In genomic region chr2:152951850-152952720, GRCm38 (mm10) we compare ENCODE assay signal across 8 mouse cellular contexts. TPM values are rescaled to one million over a fixed set of nuclear protein-coding genes. Genes with fewer than 3 reads are reported as not detected.
DNase-seq lines count a peak whose midpoint lies in the region; ATAC-seq and TF ChIP-seq lines count a peak whose summit lies in the region.

No protein-coding gene starts in this region.

- no peak for TF ChIP-seq CTCF in kidney, adult 2 months (conservative IDR thresholded peaks at IDR 0.05; ENCODE audit: insufficient read depth, insufficient read length, low read depth, low read length)

- peak overlapping the region; percentile 65 for H3K9ac ChIP-seq in hindbrain, embryonic 12.5 days
- peak overlapping the region; percentile 90 for H3K9ac ChIP-seq in midbrain, embryonic 16.5 days (ENCODE audit: low read depth, low read length)

- no peaks in the 10 kb centered on the region for H3K36me3 ChIP-seq in kidney, adult 2 months (ENCODE audit: control insufficient read depth, insufficient read depth, low read length)
- H3K36me3 ChIP-seq in hindbrain, embryonic 12.5 days, result no peaks in the 10 kb centered on the region
- H3K36me3 ChIP-seq in midbrain, embryonic 16.5 days (ENCODE audit: control insufficient read depth, insufficient read depth, low read length), result no peaks in the 10 kb centered on the region

- no peaks in the 10 kb centered on the region for H3K4me1 ChIP-seq in kidney, adult 2 months (ENCODE audit: control insufficient read depth, insufficient read depth, low read length)
- peaks cover 4% of the 10 kb centered on the region; the same call in 1 of the 2 replicates for H3K4me1 ChIP-seq in brown adipose tissue, adult 24 weeks (ENCODE audit: control insufficient read depth, insufficient read depth, insufficient read length, low read length)
- peaks cover 20% of the 10 kb centered on the region for H3K4me1 ChIP-seq in hindbrain, embryonic 12.5 days
- H3K4me1 ChIP-seq in midbrain, embryonic 16.5 days (ENCODE audit: control insufficient read depth, insufficient read depth, low read length), result peaks cover 11% of the 10 kb centered on the region

- ATAC-seq in hindbrain, embryonic 12.5 days (ENCODE audit: low FRiP score), result peak; percentile 50
- ATAC-seq in midbrain, embryonic 16.5 days, result peak; percentile 51

- no peaks in the 10 kb centered on the region for H3K27me3 ChIP-seq in kidney, adult 2 months (replicated peaks; ENCODE audit: control insufficient read depth, insufficient read depth, low read length)
- peaks cover 53% of the 10 kb centered on the region for H3K27me3 ChIP-seq in hindbrain, embryonic 12.5 days
- no peaks in the 10 kb centered on the region for H3K27me3 ChIP-seq in midbrain, embryonic 16.5 days (ENCODE audit: control insufficient read depth, insufficient read depth, low read depth, low read length)

- 15% methylated on average over 13 of the region's 13 CpGs for WGBS in kidney, adult 2 months
- WGBS in hindbrain, embryonic 12.5 days, result 11% methylated on average over 13 of the region's 13 CpGs
- 12% methylated on average over 13 of the region's 13 CpGs for WGBS in midbrain, embryonic 16.5 days

- H3K27ac ChIP-seq in kidney, adult 2 months (ENCODE audit: insufficient read depth, low read depth, low read length), result no peak overlapping the region
- no peak overlapping the region for H3K27ac ChIP-seq in brown adipose tissue, adult 24 weeks (replicated peaks; ENCODE audit: low read depth, low read length)
- H3K27ac ChIP-seq in hindbrain, embryonic 12.5 days, result peak overlapping the region; percentile 74
- H3K27ac ChIP-seq in midbrain, embryonic 16.5 days (ENCODE audit: low read length), result peak overlapping the region; percentile 88

- H3K4me2 ChIP-seq in hindbrain, embryonic 12.5 days (replicated peaks), result peak overlapping the region; percentile 96
- peak overlapping the region; percentile 70 for H3K4me2 ChIP-seq in midbrain, embryonic 16.5 days (ENCODE audit: low read length)

- DNase-seq in kidney, adult 2 months, result no peak
- no peak for DNase-seq in kidney, adult 11 months
- DNase-seq in gastrocnemius, postnatal 4 days (ENCODE audit: low spot score in 2 of 2), result no peak
- no peak for DNase-seq in layer of hippocampus, postnatal 36 days
- no peak for DNase-seq in yolk sac, embryonic 10.5 days (ENCODE audit: low spot score)

- peak overlapping the region; percentile 60 for H3K4me3 ChIP-seq in kidney, adult 2 months (ENCODE audit: insufficient read depth, low read depth, low read length)
- H3K4me3 ChIP-seq in brown adipose tissue, adult 24 weeks (ENCODE audit: insufficient read depth, low read depth, low read length), result peak overlapping the region; percentile 47
- H3K4me3 ChIP-seq in hindbrain, embryonic 12.5 days, result peak overlapping the region; percentile 53
- peak overlapping the region; percentile 77 for H3K4me3 ChIP-seq in midbrain, embryonic 16.5 days (ENCODE audit: low read depth, low read length)

- H3K9me3 ChIP-seq in hindbrain, embryonic 12.5 days (replicated peaks), result no peaks in the 10 kb centered on the region
- H3K9me3 ChIP-seq in midbrain, embryonic 16.5 days (replicated peaks; ENCODE audit: control insufficient read depth, low read length, poor library complexity, severe bottlenecking), result no peaks in the 10 kb centered on the region

- no peak for TF ChIP-seq POLR2A in kidney, adult 2 months (IDR thresholded peaks at IDR 0.05; ENCODE audit: low read depth, low read length)

RNA-seq across cellular contexts. Expression of gene Dusp15, which starts 0.6 kb away (rescaled TPM):
- 12.3 and 20.6 TPM in 2 replicates for polyA plus RNA-seq in kidney, adult 2 months (2012; rRNA removed)
- polyA plus RNA-seq in brown adipose tissue, adult 24 weeks (2012; ENCODE audit: insufficient read depth, insufficient read length, missing spikeins), result not detected in 2 replicates
- polyA plus RNA-seq in hindbrain, embryonic 12.5 days (2016; fragmentation: Nextera tagmentation; extraction: Ambion mirVana), result 2.8 and 2.9 TPM in 2 replicates
- 10.6 and 13.7 TPM in 2 replicates for polyA plus RNA-seq in midbrain, embryonic 16.5 days (2015; fragmentation: Nextera tagmentation; extraction: Ambion mirVana)
- total RNA-seq in gastrocnemius, postnatal 4 days (2021), result 1 to 10 TPM; 3.6 to 3.8 TPM
- total RNA-seq in layer of hippocampus, postnatal 36 days (2021), result 10 to 100 TPM; 10.7 to 11.1 TPM

RNA-seq across cellular contexts. Expression of gene Ttll9, which starts 10.2 kb away (rescaled TPM):
- polyA plus RNA-seq in kidney, adult 2 months (2012; rRNA removed), result 0.46 and 1.0 TPM in 2 replicates
- not detected in 2 replicates for polyA plus RNA-seq in brown adipose tissue, adult 24 weeks (2012; ENCODE audit: insufficient read depth, insufficient read length, missing spikeins)
- 2.4 and 3.9 TPM in 2 replicates for polyA plus RNA-seq in hindbrain, embryonic 12.5 days (2016; fragmentation: Nextera tagmentation; extraction: Ambion mirVana)
- 6.8 and 9.2 TPM in 2 replicates for polyA plus RNA-seq in midbrain, embryonic 16.5 days (2015; fragmentation: Nextera tagmentation; extraction: Ambion mirVana)
- not detected for total RNA-seq in gastrocnemius, postnatal 4 days (2021)
- 1 to 10 TPM; 1.0 TPM for total RNA-seq in layer of hippocampus, postnatal 36 days (2021)

RNA-seq across cellular contexts. Expression of gene Foxs1, which starts 19.1 kb away (rescaled TPM):
- 6.4 and 7.3 TPM in 2 replicates for polyA plus RNA-seq in kidney, adult 2 months (2012; rRNA removed)
- polyA plus RNA-seq in brown adipose tissue, adult 24 weeks (2012; ENCODE audit: insufficient read depth, insufficient read length, missing spikeins), result 1.1 and 2.6 TPM in 2 replicates
- polyA plus RNA-seq in hindbrain, embryonic 12.5 days (2016; fragmentation: Nextera tagmentation; extraction: Ambion mirVana), result 1.3 and 2.5 TPM in 2 replicates
- 4.0 and 4.3 TPM in 2 replicates for polyA plus RNA-seq in midbrain, embryonic 16.5 days (2015; fragmentation: Nextera tagmentation; extraction: Ambion mirVana)
- 1 to 10 TPM; 5.4 to 7.3 TPM for total RNA-seq in gastrocnemius, postnatal 4 days (2021)
- under 1 TPM; 0.35 to 0.68 TPM for total RNA-seq in layer of hippocampus, postnatal 36 days (2021)

RNA-seq across cellular contexts. Expression of gene Mylk2, which starts 40.9 kb away (rescaled TPM):
- polyA plus RNA-seq in kidney, adult 2 months (2012; rRNA removed), result 0.07 and 1.1 TPM in 2 replicates
- polyA plus RNA-seq in brown adipose tissue, adult 24 weeks (2012; ENCODE audit: insufficient read depth, insufficient read length, missing spikeins), result 4.3 and 6.2 TPM in 2 replicates
- polyA plus RNA-seq in hindbrain, embryonic 12.5 days (2016; fragmentation: Nextera tagmentation; extraction: Ambion mirVana), result 0.10 TPM in 1 of 2 replicates, not detected in the other
- polyA plus RNA-seq in midbrain, embryonic 16.5 days (2015; fragmentation: Nextera tagmentation; extraction: Ambion mirVana), result 0.14 TPM in 1 of 2 replicates, not detected in the other
- 100 to 1,000 TPM in 1 of 2 experiments, 10 to 100 TPM in 1; 95.7 to 138 TPM for total RNA-seq in gastrocnemius, postnatal 4 days (2021)
- total RNA-seq in layer of hippocampus, postnatal 36 days (2021), result not detected

Comparison
In these comparisons a context has a peak if more than half of its experiments do, and no peak if none do; other contexts are left out.
1. H3K27ac ChIP-seq: peak in hindbrain, embryonic 12.5 days (single experiment) and midbrain, embryonic 16.5 days (single experiment); none in kidney, adult 2 months (single experiment) and brown adipose tissue, adult 24 weeks (single experiment).
2. Peak in every context shown above with its lines, with median percentiles within 50 percentile points of each other: H3K4me3 ChIP-seq.